Mouse (Mus musculus): ENCODE data around the gene Rars2.
"Not testable (repeated sequence)": the region's sequence is repeated elsewhere in the genome, so short reads cannot be mapped to it uniquely, and the experiment has no call there.

Rars2 gene

DNA sequence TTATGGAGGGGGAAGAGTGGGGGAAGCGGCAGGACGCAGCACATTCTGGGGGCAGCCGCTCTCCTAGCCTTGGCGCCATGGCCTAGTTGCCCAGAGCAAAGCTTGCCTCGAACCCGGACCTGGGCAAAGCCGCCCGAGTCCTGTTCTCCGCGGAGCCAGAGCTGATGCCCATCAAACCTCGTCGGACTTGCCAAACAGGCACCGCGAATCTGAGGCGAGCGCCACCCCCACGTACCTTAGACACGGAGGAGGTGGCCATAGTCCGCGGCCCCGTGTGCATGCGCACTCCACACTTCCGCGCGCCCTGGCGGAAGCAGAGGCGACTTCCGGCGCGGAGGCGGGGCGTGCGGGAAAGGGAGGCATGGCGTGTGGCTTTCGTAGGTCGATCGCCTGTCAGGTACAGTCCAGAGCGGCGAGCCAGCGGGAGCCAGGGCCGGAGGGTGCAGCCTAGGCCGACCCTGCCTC lies at the start of gene Rars2, which contains the start of gene Orc3:
TSS of gene Rars2 (plus strand) at position 328 of the 465 bp plus-strand sequence.
TSS of gene Orc3 (minus strand) at position 315 of the 465 bp plus-strand sequence.
- DNase-seq: peak; percentile 93

DNA sequence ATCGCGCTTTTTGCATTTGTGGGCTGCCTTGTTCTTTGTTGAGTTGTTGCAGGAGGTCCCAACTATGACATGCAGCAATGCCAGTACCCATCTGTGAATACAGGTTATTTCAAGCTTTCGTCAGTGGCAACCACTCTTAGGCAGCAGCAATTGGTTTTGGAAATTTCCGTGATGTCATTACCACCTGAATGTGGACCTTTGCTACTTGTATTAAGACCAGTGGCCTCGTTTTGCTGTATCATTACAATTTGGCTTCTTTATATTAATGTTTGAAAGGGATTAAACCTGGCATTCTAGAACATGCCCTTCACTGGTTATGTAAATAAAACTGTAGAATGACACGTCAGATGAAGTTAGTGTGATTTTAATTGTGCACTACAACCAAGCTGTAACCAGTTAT lies 48.5 kb upstream of the Rars2 start:
- DNase-seq: no peak

GRCm38 (mm10) chr4:34572876-34573275 lies 41.9 kb upstream of the Rars2 start:
- no peak for DNase-seq

DNA sequence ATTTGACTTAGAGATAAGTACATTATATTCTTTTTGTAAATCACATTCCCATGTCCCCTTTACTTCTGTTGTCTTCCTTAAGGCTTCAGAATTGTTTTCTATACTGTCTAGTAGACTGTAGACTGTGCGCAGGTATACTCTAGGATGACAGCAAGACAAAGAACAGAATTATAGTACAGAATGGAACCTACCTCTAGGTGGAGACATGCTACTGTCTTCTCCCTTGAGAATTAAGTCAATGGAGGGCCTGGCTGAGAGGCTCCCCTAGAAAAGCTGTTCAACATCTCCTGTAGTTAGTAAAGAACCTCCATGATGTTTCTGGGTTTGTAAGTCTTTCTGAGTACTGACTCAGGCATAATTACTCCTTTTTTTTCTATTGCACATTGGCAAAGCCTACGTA lies 37.7 kb upstream of the Rars2 start:
- no peak for DNase-seq

DNA sequence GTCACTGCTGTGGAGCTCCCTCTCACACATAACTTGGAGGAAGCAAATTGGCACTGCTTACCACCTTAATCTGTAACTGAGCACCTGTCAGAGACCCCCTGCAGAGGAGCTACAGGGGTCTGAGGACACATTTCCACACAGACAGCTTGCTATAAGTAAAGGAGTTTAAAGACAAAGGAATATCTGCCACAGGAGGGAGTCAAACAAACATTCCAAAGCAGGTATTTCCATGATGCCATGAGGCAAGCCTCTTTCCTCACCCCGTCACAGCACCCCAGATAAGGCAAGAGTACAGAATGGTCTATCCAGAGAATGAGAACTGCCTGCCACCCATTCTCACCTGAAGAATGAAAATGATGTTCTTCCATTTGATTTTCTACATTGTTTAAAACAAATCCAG lies 35.5 kb upstream of the Rars2 start:
- DNase-seq: no peak

GRCm38 (mm10) chr4:34581489-34581888 lies 33.3 kb upstream of the Rars2 start:
- DNase-seq: not testable (repeated sequence)

DNA sequence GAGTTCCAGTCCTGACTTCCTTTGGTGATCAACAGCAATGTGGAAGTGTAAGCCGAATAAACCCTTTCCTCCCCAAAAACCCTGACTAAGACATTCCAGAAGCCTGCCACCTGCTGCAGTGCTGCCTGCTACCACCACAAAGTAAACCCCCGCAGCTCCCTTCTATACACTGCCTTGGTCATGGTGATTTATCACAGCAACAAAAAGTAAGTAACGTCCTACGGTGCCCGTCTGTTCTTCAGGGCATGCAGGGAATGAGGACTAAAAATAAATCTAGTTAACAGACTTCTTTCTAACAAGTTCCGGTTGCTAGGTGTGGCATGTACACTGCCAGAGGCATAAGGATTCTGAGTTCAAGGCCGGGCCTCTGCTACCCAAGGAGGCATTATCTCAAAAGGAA lies 32.8 kb upstream of the Rars2 start:
- no peak for DNase-seq

DNA sequence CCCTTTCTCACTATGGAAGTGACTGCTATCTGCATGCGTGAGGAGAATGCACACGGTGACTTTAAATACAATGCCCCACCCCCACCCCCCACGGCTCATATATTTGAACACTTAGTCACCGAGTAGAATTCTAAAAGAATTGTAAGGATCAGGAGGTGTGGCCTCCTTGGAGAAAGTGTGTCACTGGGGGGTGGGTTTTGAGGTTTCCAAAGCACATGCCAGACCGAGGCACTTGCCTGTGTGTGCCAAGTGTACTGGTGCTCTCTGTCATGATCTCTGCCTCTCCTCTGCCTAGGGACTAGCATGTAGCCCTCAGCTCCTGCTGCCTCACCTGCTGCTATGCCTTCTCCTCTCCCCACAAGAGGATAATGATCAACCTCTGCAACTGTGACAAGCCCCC lies 32.3 kb upstream of the Rars2 start:
- DNase-seq: no peak

DNA sequence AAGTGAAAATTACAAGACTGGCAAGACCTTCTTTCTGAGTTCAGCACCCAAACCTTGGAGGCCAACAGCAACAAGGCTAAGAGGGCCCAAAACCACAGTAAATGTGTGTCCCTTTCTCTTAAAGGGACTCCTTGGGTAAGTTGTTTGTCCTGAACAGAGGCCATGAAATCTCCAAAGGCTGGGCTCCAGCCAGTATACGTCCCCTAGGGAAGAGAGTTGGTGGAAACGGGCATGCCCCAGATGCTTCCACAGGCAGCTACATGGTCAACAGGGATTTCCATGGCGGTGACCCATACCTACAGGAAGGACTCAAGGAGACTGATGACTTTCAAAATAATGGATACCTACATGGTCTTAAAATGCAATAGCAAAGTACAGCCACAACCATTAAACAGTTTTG lies 31.3 kb upstream of the Rars2 start:
- DNase-seq: no peak

DNA sequence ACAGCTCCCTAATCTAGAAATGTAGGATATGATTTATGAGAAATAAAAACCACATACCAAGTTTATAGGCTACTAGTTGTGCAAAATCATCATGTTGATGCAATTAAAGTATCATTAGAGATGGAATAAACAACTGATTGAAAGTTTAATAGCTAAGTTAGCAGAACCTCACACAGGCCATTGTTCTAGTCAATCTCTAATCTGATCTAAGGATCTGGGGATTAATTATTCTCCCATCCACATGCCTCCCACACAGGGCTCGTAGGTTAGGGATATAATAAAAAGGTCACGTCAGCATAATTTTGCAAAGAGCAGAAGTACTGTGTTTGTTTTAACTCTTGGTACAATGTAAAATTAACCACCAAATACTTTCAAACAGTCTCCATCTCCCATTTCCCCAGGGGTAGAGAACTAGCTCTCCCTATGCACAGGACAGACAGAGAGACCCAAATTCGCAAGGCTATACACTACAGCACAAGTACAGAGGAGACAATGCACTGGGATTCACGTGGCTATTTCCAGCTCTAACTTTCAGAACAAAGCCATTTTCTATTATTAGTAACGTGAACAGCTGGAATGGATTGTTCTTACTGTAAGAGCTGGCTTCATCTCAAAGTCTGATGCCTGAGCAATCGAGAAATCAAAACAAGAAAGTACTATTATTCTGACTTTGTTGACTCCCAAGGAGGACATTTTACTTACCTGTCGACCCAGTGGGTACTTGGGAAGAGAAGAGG lies 29.7 kb upstream of the Rars2 start:
- no peak for DNase-seq

DNA sequence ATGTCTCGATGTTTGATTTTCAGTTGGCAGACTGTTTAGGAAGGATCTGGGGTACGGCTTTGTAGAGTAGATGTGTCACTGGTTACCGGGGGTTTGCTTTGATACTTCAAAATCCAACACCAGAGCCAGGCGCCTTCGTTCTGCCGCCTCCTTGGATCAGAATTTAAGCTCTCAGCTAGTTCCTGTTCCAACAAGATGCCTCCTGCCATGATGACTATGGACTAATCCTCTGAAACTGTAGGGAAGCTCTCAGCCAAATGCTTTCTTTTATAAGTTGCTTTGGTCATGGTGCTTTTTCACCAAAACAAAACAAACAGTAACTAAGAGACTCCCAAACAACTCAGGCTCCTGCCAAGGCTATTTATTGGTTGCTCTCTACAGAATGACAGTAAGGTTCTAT lies 11.6 kb upstream of the Rars2 start:
- DNase-seq: no peak

DNA sequence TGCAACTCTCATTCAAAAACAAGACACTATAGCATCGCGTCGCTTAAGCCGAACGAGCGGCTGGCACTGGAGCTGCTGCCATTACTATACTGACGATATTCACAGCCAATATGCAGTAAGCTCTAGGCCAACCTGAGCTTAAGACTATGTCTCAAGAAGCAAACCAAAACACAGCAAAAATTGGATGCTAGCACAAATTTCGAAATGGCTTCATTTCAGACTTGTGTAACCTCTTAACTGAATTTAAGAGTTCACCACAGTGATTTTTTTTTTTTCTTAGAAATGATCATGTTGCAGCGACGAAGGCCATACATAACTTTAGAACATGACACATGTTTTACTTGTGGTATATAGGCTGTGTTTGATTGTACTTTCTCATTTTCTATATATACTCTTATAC lies 8.1 kb upstream of the Rars2 start:
- no peak for DNase-seq

GRCm38 (mm10) chr4:34613571-34614145 lies 1.1 kb upstream of the Rars2 start:
- peak; percentile 7 for DNase-seq

- peak; percentile 18 for DNase-seq
Observed at GRCm38 (mm10) chr4:34615303-34615702, 546 bp downstream of the Rars2 start.

DNA sequence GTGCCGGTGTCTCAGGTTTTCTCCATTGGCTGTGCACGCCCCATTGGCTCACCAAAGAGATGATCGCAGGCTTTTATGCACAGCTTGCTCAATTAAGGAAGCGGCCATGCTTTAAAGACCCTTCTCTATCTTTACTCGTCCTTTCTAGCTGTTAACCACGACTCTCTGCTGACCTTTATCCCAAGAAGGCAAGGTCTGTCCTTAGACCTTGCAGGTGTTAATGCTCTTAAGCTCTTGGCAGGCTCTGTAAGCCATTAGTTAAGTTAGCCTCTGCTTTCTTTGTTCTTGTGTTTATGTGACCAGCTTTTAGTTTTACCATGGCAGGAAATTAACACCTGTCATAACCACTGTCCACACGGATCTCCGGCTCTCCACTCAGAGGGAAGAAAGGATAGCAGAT lies 1.4 kb downstream of the Rars2 start:
- DNase-seq: no peak

DNA sequence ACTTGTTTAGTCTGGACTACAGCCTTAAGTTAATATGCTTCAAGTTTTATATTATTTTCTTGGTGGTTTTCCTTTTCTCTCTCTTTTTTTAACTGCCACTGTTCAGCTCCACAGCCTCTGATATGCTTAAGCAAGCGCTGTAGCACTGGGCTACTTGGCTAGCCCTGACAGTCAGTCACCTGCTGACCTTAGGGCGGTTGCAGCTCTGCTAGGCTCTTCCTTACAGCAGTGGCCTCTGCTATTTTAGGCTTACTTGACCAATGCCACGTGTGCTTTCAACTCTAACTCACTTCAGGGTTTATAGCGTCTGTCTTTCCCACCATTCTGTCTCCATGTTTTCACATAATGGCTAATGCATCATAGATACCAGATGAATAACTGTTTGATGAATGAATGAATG lies 10.8 kb downstream of the Rars2 start:
- no peak for DNase-seq

DNA sequence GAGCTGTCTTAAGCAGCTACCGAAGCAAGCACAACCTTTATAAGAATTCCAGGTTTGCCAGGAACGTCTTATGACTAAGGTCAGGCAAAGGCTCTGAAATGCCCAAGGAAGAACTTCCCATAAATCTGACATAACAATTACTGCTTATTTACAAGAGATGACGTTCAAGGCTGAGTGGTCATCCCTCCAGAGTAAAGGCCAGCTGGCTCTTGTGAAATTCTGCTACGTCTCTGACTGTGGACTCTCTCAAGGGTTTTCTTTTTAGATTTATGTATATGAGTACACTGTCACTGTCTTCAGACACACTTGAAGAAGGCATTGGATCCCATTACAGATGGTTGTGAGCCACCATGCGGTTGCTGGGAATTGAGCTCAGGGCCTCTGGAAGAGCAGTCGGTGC lies 11.6 kb downstream of the Rars2 start:
- DNase-seq: no peak

DNA sequence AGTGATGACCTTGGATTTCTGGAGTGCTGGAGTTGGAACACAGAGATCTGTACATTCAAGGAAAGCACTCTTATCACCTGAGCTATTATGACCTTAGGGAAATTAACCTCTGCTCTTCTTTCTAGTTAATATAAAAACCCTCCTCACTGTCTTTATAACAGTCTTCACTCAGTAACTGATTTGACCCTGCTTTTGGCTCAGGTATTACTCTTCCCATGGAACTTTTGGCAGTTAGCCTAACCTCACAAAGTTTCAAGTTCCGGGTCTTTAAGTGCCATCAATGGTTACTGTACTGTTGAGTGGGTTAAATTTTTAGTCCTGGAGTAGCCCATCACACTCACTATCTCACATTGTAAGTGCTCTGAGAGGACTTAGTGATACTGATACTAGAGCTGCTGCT lies 15.2 kb downstream of the Rars2 start:
- DNase-seq: no peak

GRCm38 (mm10) chr4:34634129-34634528 lies 19.4 kb downstream of the Rars2 start:
- DNase-seq: no peak

- DNase-seq: no peak
Observed at GRCm38 (mm10) chr4:34636036-34636435, 21.3 kb downstream of the Rars2 start.

DNA sequence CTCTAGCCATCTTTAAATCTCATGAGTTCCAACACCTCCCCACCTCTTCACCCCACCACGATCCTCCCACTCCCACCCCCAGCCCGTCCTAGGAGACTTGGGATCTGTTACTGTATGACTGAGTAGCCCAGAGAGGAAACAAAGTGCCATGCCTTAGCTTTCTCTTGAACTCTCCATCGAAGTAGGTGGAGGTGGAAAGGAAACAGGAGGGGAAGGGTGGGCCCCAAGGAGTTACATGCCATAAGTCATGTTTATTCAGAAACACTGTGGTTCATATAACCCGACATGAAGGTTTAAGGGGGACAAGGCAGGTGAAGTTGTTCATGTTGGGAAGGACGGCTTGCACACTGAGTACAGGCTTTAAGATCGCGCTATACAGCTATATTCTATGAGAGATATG lies 22.6 kb downstream of the Rars2 start:
- DNase-seq: no peak

GRCm38 (mm10) chr4:34637851-34638250 lies 23.1 kb downstream of the Rars2 start:
- no peak for DNase-seq

GRCm38 (mm10) chr4:34639745-34640364 lies 25.1 kb downstream of the Rars2 start:
- no peak for DNase-seq

GRCm38 (mm10) chr4:34640731-34641130 lies 26.0 kb downstream of the Rars2 start:
- DNase-seq: no peak
